Mouse (Mus musculus) right cerebral cortex, adult 2 months (tissue): ENCODE results near the gene Myom1.
A peak's percentile ranks its signal among the peaks of the same experiment; 100 is the strongest.
"Not testable (repeated sequence)": the region's sequence is repeated elsewhere in the genome, so short reads cannot be mapped to it uniquely, and the experiment has no call there.

ENCODE experiments used
- DNase-seq, 2 experiments: peaks; one replicate each; pipeline ENCODE4 v3.0.0; 2021 to 2022; ENCODE audit warnings: low spot score in 2 of 2

Myom1 gene

DNA sequence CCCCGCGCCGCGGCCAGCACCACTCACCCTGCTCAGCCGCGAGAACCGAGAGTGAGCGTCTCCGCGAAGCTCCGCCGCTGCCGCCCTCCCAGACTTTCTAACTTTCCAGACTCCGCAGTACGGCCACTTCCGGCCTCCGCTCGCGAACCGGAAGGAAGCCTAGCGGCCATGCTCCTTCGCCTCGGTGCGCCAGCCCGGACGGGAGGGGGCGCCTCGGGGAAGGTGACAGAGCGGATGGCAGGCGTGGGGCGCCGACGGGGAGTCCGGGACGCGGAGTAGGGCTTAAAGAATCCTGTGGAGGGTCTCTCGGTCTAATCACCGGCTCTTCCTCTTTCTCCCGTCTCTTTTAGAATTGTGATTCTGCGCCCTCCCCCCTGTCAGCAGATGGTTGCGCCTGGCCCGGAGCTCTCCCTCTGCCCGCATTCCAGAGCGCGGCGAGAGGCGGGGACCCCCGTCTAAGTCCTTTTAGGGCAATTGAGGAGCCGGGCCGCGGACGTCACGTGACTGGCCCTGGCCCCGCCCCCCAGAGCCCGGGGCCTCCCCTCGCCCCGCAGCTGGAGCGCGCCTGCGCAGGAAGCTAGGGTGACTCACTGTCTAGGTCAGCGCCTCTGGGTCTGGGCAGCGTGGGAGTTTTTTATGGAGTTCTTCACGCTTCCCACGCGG, at the start of gene Myom1:
Gene Myom1 (plus strand): TSS at position 553 of the 663 bp plus-strand sequence.
- DNase-seq: peak; percentile 93 to 97

DNA sequence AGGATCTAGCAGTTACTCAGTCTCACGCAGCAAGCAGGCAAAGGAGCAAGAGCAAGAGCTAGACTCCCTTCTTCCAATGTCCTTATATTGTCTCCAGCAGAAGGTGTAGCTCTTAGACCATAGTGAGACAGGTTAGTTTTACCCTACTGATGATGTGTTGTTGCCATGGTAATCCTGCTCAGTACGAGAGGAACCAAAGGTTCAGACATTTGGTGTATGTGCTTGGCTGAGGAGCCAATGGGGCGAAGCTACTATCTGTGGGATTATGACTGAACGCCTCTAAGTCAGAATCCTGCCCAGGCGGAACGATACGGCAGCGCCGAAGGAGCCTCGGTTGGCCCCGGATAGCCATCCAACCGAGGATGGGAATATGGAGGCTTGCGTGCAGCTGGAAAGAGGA, 38.9 kb upstream of the Myom1 start:
- DNase-seq: peak; percentile 99 to 100

DNA sequence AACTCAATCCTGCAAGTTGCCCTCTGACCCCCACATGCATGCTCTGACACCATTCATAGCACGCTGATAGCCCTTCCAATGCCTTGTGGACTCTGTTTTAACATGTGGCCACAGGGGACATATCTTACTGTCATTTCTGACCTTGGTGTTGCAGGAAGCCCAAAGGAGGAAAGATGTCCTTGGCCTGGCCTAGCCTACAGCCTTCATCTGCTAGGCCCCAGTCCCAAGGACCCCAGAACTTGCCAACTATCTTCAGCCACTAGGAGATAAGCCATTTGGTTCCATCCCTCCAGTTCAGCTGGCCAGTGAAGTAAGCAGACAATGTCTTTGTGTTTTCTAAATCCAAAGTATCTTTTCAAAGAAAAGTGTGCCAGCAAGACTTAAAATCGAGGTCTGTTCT, 37.2 kb upstream of the Myom1 start:
- no peak for DNase-seq

- no peak for DNase-seq
These were observed 36.3 kb upstream of the Myom1 start for GRCm38 (mm10) chr17:70966126-70966525.

- DNase-seq: no peak
These were observed 35.2 kb upstream of the Myom1 start for GRCm38 (mm10) chr17:70967191-70967590.

DNA sequence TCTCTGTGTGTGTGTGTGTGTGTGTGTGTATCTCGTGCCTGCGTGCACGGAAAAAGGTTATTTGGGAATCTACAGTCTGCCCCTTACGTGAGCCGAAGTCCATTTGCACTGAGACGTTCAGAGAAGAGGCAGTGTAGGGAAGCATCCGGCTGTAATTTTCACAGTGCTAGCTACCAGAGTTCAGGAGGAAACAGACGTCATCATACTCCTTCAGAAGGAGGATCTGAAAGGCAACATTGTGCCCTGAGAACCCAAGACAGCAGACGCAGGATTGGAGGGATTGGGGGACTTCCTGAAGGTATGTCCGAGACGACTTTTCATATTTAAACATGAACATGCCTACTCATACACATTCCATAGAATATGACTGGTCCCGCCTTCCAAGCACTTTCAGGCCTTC, 34.8 kb upstream of the Myom1 start:
- no peak for DNase-seq

DNA sequence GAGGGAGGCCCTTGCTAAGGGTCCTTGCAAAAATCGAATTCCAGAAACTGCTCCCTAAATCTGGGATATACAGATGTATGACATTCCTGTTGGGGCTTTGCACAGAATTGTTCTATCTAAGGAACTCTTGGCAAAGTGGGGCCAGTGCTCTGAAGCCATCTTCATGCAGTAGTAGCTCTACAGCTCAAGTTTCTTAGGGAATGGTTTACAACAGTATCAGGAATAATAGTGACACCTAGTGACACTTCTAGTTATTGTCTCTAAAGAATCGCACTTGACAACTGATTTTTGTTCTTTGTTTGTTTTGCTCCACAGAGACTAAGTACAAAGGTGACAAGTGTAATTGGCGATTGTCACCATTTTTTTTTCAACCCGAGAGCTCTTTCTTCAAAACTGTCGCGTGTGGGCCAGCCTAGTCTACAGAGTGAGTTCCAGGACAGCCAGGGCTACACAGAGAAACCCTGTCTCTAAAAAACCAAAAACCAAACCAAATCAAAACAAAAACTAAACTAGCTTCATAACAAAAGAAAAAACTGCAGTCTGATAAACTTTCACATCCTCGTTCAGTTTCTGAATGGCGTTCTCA, 33.7 kb upstream of the Myom1 start:
- DNase-seq: no peak

- DNase-seq: no peak
These were observed 31.2 kb upstream of the Myom1 start for GRCm38 (mm10) chr17:70971206-70971605.

DNA sequence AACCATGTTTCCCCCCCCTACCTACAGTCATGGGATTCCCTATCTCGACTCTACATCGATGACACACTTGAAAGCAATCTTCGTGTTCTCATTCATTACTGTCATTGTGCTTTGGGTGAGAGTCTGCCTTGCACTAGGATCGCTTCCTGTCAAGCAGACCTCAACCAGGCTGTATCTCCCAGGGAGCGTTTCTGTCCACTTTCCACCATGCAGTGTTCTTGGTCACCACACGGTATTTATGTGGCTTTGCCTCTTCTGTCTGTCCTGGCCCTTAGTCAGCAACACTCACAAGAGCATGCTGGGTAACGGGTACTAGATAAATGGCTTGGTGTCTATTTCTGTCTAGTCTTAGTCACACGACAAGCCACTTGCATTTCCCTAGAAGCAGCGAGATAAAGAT, 29.0 kb upstream of the Myom1 start:
- no peak for DNase-seq

GRCm38 (mm10) chr17:70974065-70974464, 28.4 kb upstream of the Myom1 start:
- not testable (repeated sequence) for DNase-seq

DNA sequence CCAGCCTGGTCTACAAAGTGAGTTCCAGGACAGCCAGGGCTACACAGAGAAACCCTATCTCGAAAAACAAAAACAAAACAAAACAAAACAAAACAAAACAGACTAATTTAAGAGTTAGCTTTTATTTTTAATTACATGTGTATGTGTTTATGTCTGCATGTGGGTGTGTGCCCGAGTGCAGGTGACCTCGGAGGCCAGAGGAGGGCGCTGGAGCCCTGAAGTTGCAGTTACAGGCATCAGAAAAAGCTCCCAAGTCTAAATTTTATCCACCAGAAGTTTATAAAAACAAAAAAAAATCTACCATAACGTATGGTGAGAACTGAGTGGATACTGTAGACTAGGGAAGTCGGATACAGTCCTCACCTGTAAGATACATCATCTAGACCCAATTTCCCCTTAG, 24.6 kb upstream of the Myom1 start:
- DNase-seq: no peak

- no peak for DNase-seq
These were observed 22.8 kb upstream of the Myom1 start for GRCm38 (mm10) chr17:70979345-70980223.

DNA sequence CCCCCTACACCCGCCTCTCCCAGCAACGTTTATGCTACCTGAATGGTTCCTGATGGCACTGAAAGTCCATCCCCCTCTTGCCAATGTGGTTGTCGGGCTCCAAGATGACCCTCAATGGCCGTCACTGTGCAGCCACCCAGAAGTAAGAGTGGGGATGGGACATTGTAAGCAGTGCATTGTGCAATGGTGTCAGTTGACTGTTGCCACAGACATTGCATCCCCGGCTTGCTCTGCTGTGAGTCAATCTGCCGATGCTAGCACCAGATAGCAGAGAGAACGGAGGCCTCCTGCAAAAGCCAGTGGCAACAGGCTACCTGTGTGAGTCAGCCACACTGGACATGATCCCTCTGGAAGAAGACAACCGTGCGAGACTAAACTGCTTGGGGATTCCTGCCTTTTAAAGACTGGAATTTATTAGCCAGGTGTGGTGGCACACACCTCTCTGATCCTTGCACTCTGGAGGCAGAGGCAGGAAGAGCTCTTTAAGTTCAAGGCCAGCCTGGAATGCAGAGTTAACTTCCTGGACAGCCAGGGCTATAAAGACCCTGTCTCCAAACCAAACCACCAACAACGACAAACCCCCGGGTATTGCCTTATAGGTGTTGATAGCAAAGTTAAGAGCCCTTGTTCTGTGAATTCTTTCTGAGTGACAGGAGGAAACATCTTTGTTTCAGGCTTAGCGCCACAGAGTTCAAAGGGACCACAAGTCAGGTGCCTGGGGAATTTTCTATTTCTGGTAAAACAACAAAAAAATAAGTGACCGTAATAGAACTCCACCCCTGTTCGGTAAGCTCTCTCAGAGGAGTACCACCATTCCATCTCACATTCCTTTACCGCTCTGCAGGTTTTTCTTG, 16.7 kb upstream of the Myom1 start:
- DNase-seq: no peak

DNA sequence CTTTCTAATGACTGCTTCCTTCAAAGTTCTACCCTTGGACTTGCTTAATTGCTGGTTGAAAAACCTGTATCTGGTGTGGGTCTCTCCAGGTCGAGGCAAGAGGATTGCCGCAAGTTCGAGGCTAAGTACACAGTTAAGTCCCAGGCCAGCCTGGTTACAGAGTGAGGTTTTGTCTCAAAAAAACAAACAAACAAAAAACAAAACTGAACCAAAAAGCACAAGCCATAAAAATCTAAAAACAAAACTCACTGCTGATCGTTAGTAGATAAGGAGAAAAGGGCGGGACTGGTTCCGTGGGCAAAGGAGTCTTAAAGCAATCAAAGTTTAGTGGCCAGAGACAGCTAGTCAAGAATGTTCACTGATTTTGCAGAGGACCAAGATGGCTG, 16.1 kb upstream of the Myom1 start:
- DNase-seq: no peak

- DNase-seq: no peak
These were observed 15.4 kb upstream of the Myom1 start for GRCm38 (mm10) chr17:70986831-70987660.

- DNase-seq: no peak
These were observed 14.1 kb upstream of the Myom1 start for GRCm38 (mm10) chr17:70988337-70988767.

DNA sequence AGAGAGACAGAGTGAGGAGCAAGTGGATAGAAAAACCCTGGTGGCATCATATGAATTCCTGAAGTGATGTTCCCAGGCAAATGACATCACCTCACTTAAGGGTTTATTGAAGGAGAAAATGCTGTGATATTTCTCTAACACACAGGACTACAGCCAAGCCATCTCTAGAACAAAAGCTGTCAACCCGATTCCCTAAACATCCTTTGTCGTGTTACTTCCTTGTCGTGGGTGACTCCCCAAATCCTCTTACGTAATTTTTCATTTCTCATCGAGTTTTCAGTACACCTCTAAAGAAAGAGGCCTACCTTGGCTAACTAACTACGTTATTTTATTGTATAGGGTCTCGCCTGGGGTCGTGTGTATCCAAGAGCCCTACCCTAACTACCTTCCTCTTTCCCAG, 13.0 kb upstream of the Myom1 start:
- no peak for DNase-seq

GRCm38 (mm10) chr17:70989991-70990390, 12.4 kb upstream of the Myom1 start:
- DNase-seq: peak; percentile 31 to 44

- peak; percentile 78 to 83 for DNase-seq
These were observed 11.8 kb upstream of the Myom1 start for GRCm38 (mm10) chr17:70990403-70991303.
